Mouse (Mus musculus) hindbrain, embryonic 16.5 days (tissue): ENCODE data around the gene Sorcs3. TPM values are rescaled to one million over a fixed set of nuclear protein-coding genes. Genes with fewer than 3 reads are reported as not detected.
A peak's percentile ranks its signal among the peaks of the same experiment; 100 is the strongest.

Experiments used
- ATAC-seq: fragments of 200-750 bp; cut with Nextera tagmentation; 2 replicates; pipeline ENCODE4 v1.8.0; 2017; ENCODE audit warnings: moderate TSS enrichment, moderate library complexity
- H3K27ac ChIP-seq: fragments of 300-500 bp; sonication (generic); 2 replicates; pipeline ENCODE4 v1.5.1; 2014; ENCODE audit warnings: low read depth, mild to moderate bottlenecking, control low read depth, low read length, moderate library complexity
- H3K27me3 ChIP-seq: fragments of 300-500 bp; sonication (generic); replicated peaks from 2 replicates; pipeline ENCODE4 v1.6.1; 2014; ENCODE audit warnings: low read length; ENCODE audit not compliant: control insufficient read depth, insufficient read depth
- H3K36me3 ChIP-seq: fragments of 300-500 bp; sonication (generic); 2 replicates; pipeline ENCODE4 v1.6.1; 2014; ENCODE audit warnings: mild to moderate bottlenecking, low read length, moderate library complexity, mixed read lengths; ENCODE audit not compliant: control insufficient read depth, insufficient read depth
- H3K4me1 ChIP-seq: fragments of 300-500 bp; sonication (generic); 2 replicates; pipeline ENCODE4 v1.6.1; 2014; ENCODE audit warnings: low read depth, low read length; ENCODE audit not compliant: control insufficient read depth, insufficient read depth
- H3K4me2 ChIP-seq: fragments of 300-500 bp; sonication (generic); 2 replicates; pipeline ENCODE4 v1.6.1; 2014; ENCODE audit warnings: mild to moderate bottlenecking, low read length, control low read depth, moderate library complexity
- H3K4me3 ChIP-seq: fragments of 300-500 bp; sonication (generic); 2 replicates; pipeline ENCODE4 v1.5.1; 2014; ENCODE audit warnings: mild to moderate bottlenecking, low read length, control low read depth, moderate library complexity
- H3K9ac ChIP-seq: fragments of 300-500 bp; sonication (generic); 2 replicates; pipeline ENCODE4 v1.6.1; 2014; ENCODE audit warnings: low read depth, mild to moderate bottlenecking, control low read depth, low read length, moderate library complexity
- H3K9me3 ChIP-seq: fragments of 300-500 bp; sonication (generic); 2 replicates; pipeline ENCODE4 v1.6.1; 2014; ENCODE audit warnings: mild to moderate bottlenecking, low read length, moderate library complexity; ENCODE audit not compliant: control insufficient read depth
- WGBS: fragments of 180-500 bp; shearing (Covaris S2); extraction: QIAGEN DNeasy Blood & Tissue Kit; methylation state at CpG from one replicate; pipeline ENCODE4 v1.1.7; 2014; 5-methylcytosine and 5-hydroxymethylcytosine counted together
- polyA plus RNA-seq: library from polyadenylated mRNA; unstranded; fragments of >200 nt; fragmentation: Nextera tagmentation; extraction: Ambion mirVana; gene quantifications from 2 replicates; pipeline ENCODE4 v1.2.1, GENCODE M21; 2015

Sorcs3 gene
- polyA plus RNA-seq, 1 experiment from 2014 or later, result 14.5 TPM

DNA sequence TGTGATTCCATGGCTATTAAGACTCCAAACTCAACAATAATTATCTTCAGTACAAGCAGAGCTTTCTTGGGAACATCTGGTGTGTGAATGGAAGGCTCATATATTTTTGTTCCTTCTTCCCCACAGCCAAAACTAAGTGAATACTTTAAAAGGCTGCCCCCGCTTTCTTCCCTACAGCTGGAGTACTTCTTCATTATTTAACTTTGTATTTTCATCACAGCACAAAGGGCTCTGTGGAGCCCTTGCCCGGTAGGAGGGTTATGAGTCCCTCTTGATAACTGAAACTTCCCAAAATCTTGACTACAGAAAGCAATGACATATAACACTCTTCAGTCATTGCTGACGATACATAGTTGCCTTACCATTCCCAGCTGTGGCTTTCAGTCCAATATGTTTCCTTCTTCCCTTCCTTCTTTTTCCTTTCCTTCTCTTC lies 615.5 kb downstream of the Sorcs3 start:
- Histone ChIP-seq H3K9me3 (no peaks in the 10 kb centered on the region), H3K9ac (no peak overlapping the region), H3K4me2 (no peak overlapping the region), H3K27me3 (no peaks in the 10 kb centered on the region), H3K36me3 (no peaks in the 10 kb centered on the region), H3K4me1 (no peaks in the 10 kb centered on the region), H3K4me3 (no peak overlapping the region), H3K27ac (no peak overlapping the region)
- ATAC-seq, result no peak
- 67% methylated on average over 3 of the region's 3 CpGs for WGBS

- Histone ChIP-seq H3K4me2 (no peak overlapping the region), H3K27me3 (no peaks in the 10 kb centered on the region), H3K36me3 (no peaks in the 10 kb centered on the region), H3K9me3 (no peaks in the 10 kb centered on the region), H3K27ac (no peak overlapping the region), H3K4me3 (no peak overlapping the region), H3K4me1 (no peaks in the 10 kb centered on the region), H3K9ac (no peak overlapping the region)
- ATAC-seq, result peak; percentile 81
- 51% methylated on average over 3 of the region's 3 CpGs for WGBS
Observed at GRCm38 (mm10) chr19:48834342-48834741, 628.5 kb downstream of the Sorcs3 start.

- no peak overlapping the region for H3K9ac ChIP-seq
- no peaks in the 10 kb centered on the region for H3K4me1 ChIP-seq
- no peak for ATAC-seq
- no peak overlapping the region for H3K4me2 ChIP-seq
- WGBS, result 60% methylated on average over 4 of the region's 4 CpGs
- no peaks in the 10 kb centered on the region for H3K36me3 ChIP-seq
- H3K9me3 ChIP-seq, result no peaks in the 10 kb centered on the region
- H3K4me3 ChIP-seq, result no peak overlapping the region
- H3K27me3 ChIP-seq, result no peaks in the 10 kb centered on the region
- H3K27ac ChIP-seq, result no peak overlapping the region
Observed at GRCm38 (mm10) chr19:48839418-48839817, 633.6 kb downstream of the Sorcs3 start.

DNA sequence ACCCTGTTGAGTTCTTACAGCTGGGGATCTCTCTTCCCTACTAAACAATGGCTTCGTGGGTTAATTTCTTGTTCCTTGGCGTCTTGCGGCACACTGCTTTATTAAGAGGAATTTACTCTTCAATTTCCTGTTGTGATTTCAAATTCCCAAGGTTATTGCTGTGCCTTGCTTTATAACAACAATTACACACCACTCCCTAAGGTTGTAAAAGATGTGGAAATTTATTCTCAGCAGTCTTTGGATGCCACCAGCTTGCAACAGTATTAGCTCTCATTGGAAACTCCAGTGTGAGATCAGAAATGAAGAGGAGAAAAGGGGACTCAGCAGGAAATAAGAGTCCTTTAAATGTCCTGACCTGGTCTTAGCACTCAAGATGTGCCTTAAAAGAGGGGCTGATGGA lies 641.9 kb downstream of the Sorcs3 start:
- Histone ChIP-seq H3K4me1 (no peaks in the 10 kb centered on the region), H3K4me2 (no peak overlapping the region), H3K36me3 (no peaks in the 10 kb centered on the region), H3K27me3 (no peaks in the 10 kb centered on the region), H3K9ac (no peak overlapping the region), H3K4me3 (no peak overlapping the region), H3K27ac (no peak overlapping the region), H3K9me3 (no peaks in the 10 kb centered on the region)
- 52% methylated on average over 3 of the region's 3 CpGs for WGBS
- no peak for ATAC-seq

DNA sequence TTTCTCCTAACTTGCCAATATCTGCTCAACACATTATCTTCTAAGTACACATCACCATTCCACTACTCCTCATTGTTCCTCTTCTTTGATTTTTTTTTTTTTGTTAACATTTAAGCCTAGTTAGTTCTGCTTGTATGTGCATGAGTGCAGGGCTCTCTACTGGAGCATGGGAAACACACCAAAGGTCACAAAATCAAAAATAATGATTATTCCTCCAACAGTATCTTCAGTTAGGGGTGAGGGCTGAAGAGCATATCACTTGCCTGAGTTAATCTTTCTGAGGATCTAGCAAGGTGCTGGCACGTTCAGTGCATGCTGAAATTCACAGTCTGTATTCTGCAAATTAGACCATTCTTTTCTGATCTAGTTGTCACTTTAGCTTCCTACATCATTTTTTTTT lies 644.6 kb downstream of the Sorcs3 start:
- no peaks in the 10 kb centered on the region for H3K4me1 ChIP-seq
- WGBS, result 74% methylated on average over 1 of the region's 1 CpGs
- no peak overlapping the region for H3K4me2 ChIP-seq

More for the DNA sequence above, 644.6 kb downstream of the Sorcs3 start:
- ATAC-seq, result no peak
- H3K4me3 ChIP-seq, result no peak overlapping the region
- no peaks in the 10 kb centered on the region for H3K36me3 ChIP-seq
- no peaks in the 10 kb centered on the region for H3K9me3 ChIP-seq
- no peak overlapping the region for H3K27ac ChIP-seq
- H3K9ac ChIP-seq, result no peak overlapping the region
- no peaks in the 10 kb centered on the region for H3K27me3 ChIP-seq
